In genomic region chr3:106170522-106171053, GRCm38 (mm10) we compare ENCODE assay signal across 12 mouse cellular contexts. TPM values are rescaled to one million over a fixed set of nuclear protein-coding genes. Genes with fewer than 3 reads are reported as not detected.
DNase-seq lines count a peak whose midpoint lies in the region; ATAC-seq and TF ChIP-seq lines count a peak whose summit lies in the region.
"Had no signal": no experiment of that assay in that cellular context is flagged by ENCODE, and none has a peak within 500 bp of the region (broad histone marks: within the 10 kb centered on the region; RNA-seq: fewer than 3 reads in every experiment).

No protein-coding gene starts in this region.

- H3K9ac ChIP-seq in hindbrain, embryonic 11.5 days (ENCODE audit: low read depth, low read length): no peak overlapping the region
- H3K9ac ChIP-seq in hindbrain, embryonic 16.5 days (ENCODE audit: low read depth, low read length): no peak overlapping the region
- H3K9ac ChIP-seq in stomach, embryonic 14.5 days (replicated peaks; ENCODE audit: low read depth, low read length): no peak overlapping the region
- H3K9ac ChIP-seq in stomach, postnatal 0 days (ENCODE audit: low read length): no peak overlapping the region

- peak; percentile 27; the same call in 1 of the 2 replicates for ATAC-seq in hindbrain, embryonic 11.5 days (ENCODE audit: low FRiP score)
- no peak for ATAC-seq in hindbrain, embryonic 16.5 days
- 0 out of 2 replicates have a peak, but pooled peaks have one; percentile 56 for ATAC-seq in stomach, embryonic 14.5 days (ENCODE audit: insufficient number of reproducible peaks, insufficient read depth, low FRiP score, low read depth)
- no peak for ATAC-seq in stomach, postnatal 0 days (ENCODE audit: low FRiP score, low TSS enrichment)

- DNase-seq in hindbrain, embryonic 11.5 days (ENCODE audit: low spot score): no peak
- no peak for DNase-seq in stomach, postnatal 0 days (ENCODE audit: low spot score)
- peak; percentile 6 for DNase-seq in gonadal fat pad, adult 2 months (ENCODE audit: low read depth)
- DNase-seq in thymus, adult 18-20 months: no peak
- DNase-seq in right cerebral cortex, postnatal 10 days (ENCODE audit: low spot score in 2 of 2): no peak
- DNase-seq: cerebellum, postnatal 36 days; gastrocnemius, postnatal 25 days; kidney, adult 18-20 months; spleen, adult 18-20 months had no signal

- H3K4me1 ChIP-seq in hindbrain, embryonic 11.5 days (replicated peaks; ENCODE audit: control insufficient read depth, insufficient read depth, low read length): no peaks in the 10 kb centered on the region
- no peaks in the 10 kb centered on the region for H3K4me1 ChIP-seq in hindbrain, embryonic 16.5 days (ENCODE audit: control insufficient read depth, insufficient read depth, low read depth, low read length)
- H3K4me1 ChIP-seq in stomach, embryonic 14.5 days (ENCODE audit: control insufficient read depth, insufficient read depth, low read length): no peaks in the 10 kb centered on the region
- H3K4me1 ChIP-seq in stomach, postnatal 0 days (replicated peaks; ENCODE audit: control insufficient read depth, insufficient read depth): no peaks in the 10 kb centered on the region

- no peak overlapping the region for H3K27ac ChIP-seq in hindbrain, embryonic 11.5 days (ENCODE audit: low read depth, low read length)
- no peak overlapping the region for H3K27ac ChIP-seq in hindbrain, embryonic 16.5 days (ENCODE audit: low read depth, low read length)
- H3K27ac ChIP-seq in stomach, embryonic 14.5 days (ENCODE audit: low read length): no peak overlapping the region
- no peak overlapping the region for H3K27ac ChIP-seq in stomach, postnatal 0 days (replicated peaks)

- TF ChIP-seq CTCF in stomach, postnatal 0 days (IDR thresholded peaks at IDR 0.05; ENCODE audit: low read depth): no peak

- H3K9me3 ChIP-seq in hindbrain, embryonic 11.5 days (ENCODE audit: control insufficient read depth, low read length): no peaks in the 10 kb centered on the region
- no peaks in the 10 kb centered on the region for H3K9me3 ChIP-seq in hindbrain, embryonic 16.5 days (ENCODE audit: control insufficient read depth, low read length)
- no peaks in the 10 kb centered on the region for H3K9me3 ChIP-seq in stomach, embryonic 14.5 days (ENCODE audit: control insufficient read depth, low read depth, low read length)
- no peaks in the 10 kb centered on the region for H3K9me3 ChIP-seq in stomach, postnatal 0 days (ENCODE audit: control insufficient read depth, low read length)

- no peak overlapping the region for H3K4me2 ChIP-seq in hindbrain, embryonic 11.5 days (replicated peaks; ENCODE audit: low read depth, low read length)
- H3K4me2 ChIP-seq in hindbrain, embryonic 16.5 days (ENCODE audit: low read length): no peak overlapping the region
- no peak overlapping the region for H3K4me2 ChIP-seq in stomach, embryonic 14.5 days (replicated peaks; ENCODE audit: low read depth, low read length)
- no peak overlapping the region for H3K4me2 ChIP-seq in stomach, postnatal 0 days (replicated peaks; ENCODE audit: low read depth)

- H3K27me3 ChIP-seq in hindbrain, embryonic 11.5 days (ENCODE audit: control insufficient read depth, insufficient read depth, low read length): no peaks in the 10 kb centered on the region
- no peaks in the 10 kb centered on the region for H3K27me3 ChIP-seq in hindbrain, embryonic 16.5 days (replicated peaks; ENCODE audit: control insufficient read depth, insufficient read depth, low read length)
- no peaks in the 10 kb centered on the region for H3K27me3 ChIP-seq in stomach, embryonic 14.5 days (ENCODE audit: control insufficient read depth, insufficient read depth, low read length)
- H3K27me3 ChIP-seq in stomach, postnatal 0 days (ENCODE audit: control insufficient read depth, insufficient read depth, low read length): no peaks in the 10 kb centered on the region

- no peaks in the 10 kb centered on the region for H3K36me3 ChIP-seq in hindbrain, embryonic 11.5 days (ENCODE audit: control insufficient read depth, insufficient read depth, low read length)
- H3K36me3 ChIP-seq in hindbrain, embryonic 16.5 days (ENCODE audit: control insufficient read depth, insufficient read depth, low read length): no peaks in the 10 kb centered on the region
- H3K36me3 ChIP-seq in stomach, embryonic 14.5 days (ENCODE audit: control insufficient read depth, insufficient read depth, low read length): no peaks in the 10 kb centered on the region
- no peaks in the 10 kb centered on the region for H3K36me3 ChIP-seq in stomach, postnatal 0 days (ENCODE audit: control insufficient read depth, insufficient read depth, low read length)

- H3K4me3 ChIP-seq in hindbrain, embryonic 11.5 days (ENCODE audit: low read depth, low read length): no peak overlapping the region
- no peak overlapping the region for H3K4me3 ChIP-seq in hindbrain, embryonic 16.5 days (ENCODE audit: low read length)
- H3K4me3 ChIP-seq in stomach, embryonic 14.5 days (ENCODE audit: low read depth, low read length): no peak overlapping the region
- no peak overlapping the region for H3K4me3 ChIP-seq in stomach, postnatal 0 days (ENCODE audit: low read depth, low read length)

- 69% methylated on average over 1 of the region's 1 CpGs for WGBS in hindbrain, embryonic 11.5 days
- 57% methylated on average over 1 of the region's 1 CpGs for WGBS in hindbrain, embryonic 16.5 days
- 48% methylated on average over 1 of the region's 1 CpGs for WGBS in stomach, embryonic 14.5 days
- WGBS in stomach, postnatal 0 days: 29% methylated on average over 1 of the region's 1 CpGs

- no peak for TF ChIP-seq EP300 in stomach, postnatal 0 days (optimal IDR thresholded peaks at IDR 0.05)

RNA-seq across cellular contexts. Expression of gene Chil3, which starts 3.2 kb away (rescaled TPM):
- polyA plus RNA-seq in hindbrain, embryonic 11.5 days (2014; fragmentation: Nextera tagmentation; extraction: Ambion mirVana): not detected in 2 replicates
- 0.16 TPM in 1 of 2 replicates, not detected in the other for polyA plus RNA-seq in hindbrain, embryonic 16.5 days (2015; fragmentation: Nextera tagmentation; extraction: Ambion mirVana)
- 0.70 TPM in 1 of 2 replicates, not detected in the other for polyA plus RNA-seq in stomach, embryonic 14.5 days (2014; fragmentation: Nextera tagmentation; extraction: Ambion mirVana)
- 0.24 and 0.39 TPM in 2 replicates for polyA plus RNA-seq in stomach, postnatal 0 days (2015; fragmentation: Nextera tagmentation; extraction: Ambion mirVana)
- polyA plus RNA-seq in gonadal fat pad, adult 2 months (2012; rRNA removed): 0.22 and 0.41 TPM in 2 replicates

RNA-seq across cellular contexts. Expression of gene Chil4, which starts 48.7 kb away (rescaled TPM):
- not detected in 2 replicates for polyA plus RNA-seq in hindbrain, embryonic 11.5 days (2014; fragmentation: Nextera tagmentation; extraction: Ambion mirVana)
- 0.10 TPM in 1 of 2 replicates, not detected in the other for polyA plus RNA-seq in hindbrain, embryonic 16.5 days (2015; fragmentation: Nextera tagmentation; extraction: Ambion mirVana)
- not detected in 2 replicates for polyA plus RNA-seq in stomach, embryonic 14.5 days (2014; fragmentation: Nextera tagmentation; extraction: Ambion mirVana)
- 1.0 and 1.2 TPM in 2 replicates for polyA plus RNA-seq in stomach, postnatal 0 days (2015; fragmentation: Nextera tagmentation; extraction: Ambion mirVana)
- polyA plus RNA-seq in gonadal fat pad, adult 2 months (2012; rRNA removed): not detected in 2 replicates
- polyA plus RNA-seq: lung, embryonic 16.5 days had no signal

RNA-seq across cellular contexts. Expression of gene Chia1, which starts 57.6 kb away (rescaled TPM):
- polyA plus RNA-seq in hindbrain, embryonic 11.5 days (2014; fragmentation: Nextera tagmentation; extraction: Ambion mirVana): 0.11 and 0.88 TPM in 2 replicates
- 1.4 and 1.8 TPM in 2 replicates for polyA plus RNA-seq in hindbrain, embryonic 16.5 days (2015; fragmentation: Nextera tagmentation; extraction: Ambion mirVana)
- 0.39 TPM in 1 of 2 replicates, not detected in the other for polyA plus RNA-seq in stomach, embryonic 14.5 days (2014; fragmentation: Nextera tagmentation; extraction: Ambion mirVana)
- 1.5 and 1.9 TPM in 2 replicates for polyA plus RNA-seq in stomach, postnatal 0 days (2015; fragmentation: Nextera tagmentation; extraction: Ambion mirVana)
- 0.62 and 0.76 TPM in 2 replicates for polyA plus RNA-seq in gonadal fat pad, adult 2 months (2012; rRNA removed)

Comparison
In these comparisons a context has a peak if more than half of its experiments do, and no peak if none do; other contexts are left out.
1. ATAC-seq: peak in hindbrain, embryonic 11.5 days (single experiment) and stomach, embryonic 14.5 days (single experiment); none in hindbrain, embryonic 16.5 days (single experiment) and stomach, postnatal 0 days (single experiment).